Mouse (Mus musculus) forelimb bud, embryonic 11.5 days (tissue): Measurements from ENCODE around the gene Auts2.
"Not testable (repeated sequence)": the region's sequence is repeated elsewhere in the genome, so short reads cannot be mapped to it uniquely, and the experiment has no call there.

Experiments used
- DNase-seq: peaks from one replicate; pipeline ENCODE4 v3.0.0-alpha.2; 2012; ENCODE audit warnings: low read depth, low spot score

The Auts2 gene

GRCm38 (mm10) chr5:132543118-132544071, at the start of gene Auts2:
Gene Auts2, minus strand, starts transcription at chr5:132543344.
- DNase-seq = peak; percentile 93

- no peak for DNase-seq
These were observed 48.9 kb upstream of the Auts2 start for GRCm38 (mm10) chr5:132591721-132592695.

GRCm38 (mm10) chr5:132579774-132580173, 36.6 kb upstream of the Auts2 start:
- DNase-seq = no peak

- DNase-seq = not testable (repeated sequence)
These were observed 17.6 kb upstream of the Auts2 start for GRCm38 (mm10) chr5:132560771-132561170.

GRCm38 (mm10) chr5:132545761-132546160, 2.6 kb upstream of the Auts2 start:
- no peak for DNase-seq

- no peak for DNase-seq
These were observed 1.2 kb upstream of the Auts2 start for GRCm38 (mm10) chr5:132544176-132544995.

- peak; percentile 54 for DNase-seq
These were observed 643 bp downstream of the Auts2 start for GRCm38 (mm10) chr5:132542381-132543020.

GRCm38 (mm10) chr5:132541951-132542350, 1.2 kb downstream of the Auts2 start:
- DNase-seq = peak; percentile 75

- DNase-seq = no peak
These were observed 1.7 kb downstream of the Auts2 start for GRCm38 (mm10) chr5:132541371-132541931.

GRCm38 (mm10) chr5:132540841-132541311, 2.3 kb downstream of the Auts2 start:
- no peak for DNase-seq

GRCm38 (mm10) chr5:132537475-132537874, 5.7 kb downstream of the Auts2 start:
- DNase-seq = no peak

- no peak for DNase-seq
These were observed 16.7 kb downstream of the Auts2 start for GRCm38 (mm10) chr5:132526395-132526794.

- DNase-seq = no peak
These were observed 21.7 kb downstream of the Auts2 start for GRCm38 (mm10) chr5:132521358-132521873.

GRCm38 (mm10) chr5:132517879-132518278, 25.3 kb downstream of the Auts2 start:
- DNase-seq = no peak

- DNase-seq = no peak
These were observed 28.6 kb downstream of the Auts2 start for GRCm38 (mm10) chr5:132514521-132514920.

GRCm38 (mm10) chr5:132513206-132513605, 29.9 kb downstream of the Auts2 start:
- DNase-seq = no peak

- no peak for DNase-seq
These were observed 33.7 kb downstream of the Auts2 start for GRCm38 (mm10) chr5:132509464-132509885.

- no peak for DNase-seq
These were observed 38.3 kb downstream of the Auts2 start for GRCm38 (mm10) chr5:132504893-132505292.

- DNase-seq = no peak
These were observed 39.7 kb downstream of the Auts2 start for GRCm38 (mm10) chr5:132503431-132503830.

GRCm38 (mm10) chr5:132502036-132502435, 41.1 kb downstream of the Auts2 start:
- peak; percentile 73 for DNase-seq
